Mouse (Mus musculus) G1E (cell line): ENCODE data around the gene Lrp2bp.

Experiments used
- CTCF ChIP-seq: IDR thresholded peaks from 2 replicates; pipeline ENCODE4 v1.5.1; 2012; ENCODE audit warnings: low read depth, low read length, inconsistent platforms, mixed read lengths
- GATA1 ChIP-seq: IDR thresholded peaks from 2 replicates; pipeline ENCODE4 v1.6.1; 2012; ENCODE audit warnings: borderline replicate concordance, low read length, inconsistent platforms, mixed read lengths
- GATA2 ChIP-seq: IDR thresholded peaks from 2 replicates; pipeline ENCODE4 v1.6.1; 2012; ENCODE audit warnings: low read depth, low read length, inconsistent platforms, borderline replicate concordance
- POLR2AphosphoS5 ChIP-seq: IDR thresholded peaks from 2 replicates; pipeline ENCODE4 v1.6.1; 2012; ENCODE audit warnings: low read depth, low read length, inconsistent platforms; ENCODE audit not compliant: insufficient replicate concordance

DNA sequence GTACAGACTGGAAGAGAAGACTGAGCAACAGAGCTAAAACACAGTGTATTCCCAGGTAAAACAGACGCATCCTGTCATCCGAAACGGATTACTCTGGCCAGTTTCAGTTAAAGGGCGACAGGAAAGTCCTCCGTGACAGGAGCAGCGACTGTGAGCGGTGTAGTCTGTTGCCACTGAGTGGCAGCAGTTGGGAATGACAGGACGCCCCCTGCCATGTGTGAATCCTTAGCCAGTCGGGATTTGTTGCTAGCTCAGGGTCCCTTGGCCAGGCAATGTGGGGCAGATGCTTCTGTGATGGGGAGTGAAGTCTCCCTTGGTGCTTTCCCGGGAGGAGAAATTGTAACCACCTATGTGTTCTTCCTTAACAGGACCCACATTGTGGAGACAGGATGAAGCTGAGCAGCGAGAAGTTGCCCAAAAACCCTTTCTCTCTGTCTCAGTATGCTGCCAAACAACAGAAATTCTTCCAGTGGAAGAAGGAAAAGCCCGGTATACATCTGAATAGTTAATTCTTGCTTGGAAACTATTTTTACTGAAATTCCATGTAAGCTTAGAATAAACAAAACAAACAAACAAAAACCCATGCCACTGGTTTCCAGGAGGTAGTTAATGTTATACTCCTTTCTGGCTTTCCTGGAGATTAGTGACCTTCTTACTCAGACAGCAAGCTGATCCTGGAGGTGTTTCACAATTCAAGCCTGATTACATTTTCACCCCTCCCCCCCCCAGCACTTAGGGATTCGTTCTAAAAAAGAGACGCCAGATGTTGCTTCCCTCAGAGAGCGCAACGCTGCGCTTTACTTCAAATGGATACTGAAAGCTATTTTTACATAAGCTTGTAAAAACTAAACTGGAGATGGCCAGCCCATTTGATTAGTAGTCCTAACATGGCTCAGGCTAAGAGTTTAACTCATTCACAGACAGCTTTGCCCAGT lies 11.9 kb downstream of the Lrp2bp start:
- TF ChIP-seq CTCF (no peak), GATA2 (no peak), GATA1 (no peak), POLR2AphosphoS5 (no peak)
